Mouse (Mus musculus) brain, embryonic 14.5 days (tissue): Measurements from ENCODE around the gene Gpc1.

Experiments
- CTCF ChIP-seq: fragments of 200-500 bp; IDR thresholded peaks from 2 replicates; pipeline ENCODE4 v1.5.1; 2012; ENCODE audit warnings: inconsistent platforms, mild to moderate bottlenecking, moderate library complexity, borderline replicate concordance; ENCODE audit not compliant: insufficient read depth, insufficient read length; ENCODE audit errors: extremely low read depth
- POLR2A ChIP-seq: fragments of 200-500 bp; IDR thresholded peaks from 2 replicates; pipeline ENCODE4 v1.6.1; 2012; ENCODE audit warnings: mild to moderate bottlenecking, inconsistent platforms, borderline replicate concordance; ENCODE audit not compliant: poor library complexity, insufficient read depth, insufficient read length, severe bottlenecking; ENCODE audit errors: extremely low read depth

DNA sequence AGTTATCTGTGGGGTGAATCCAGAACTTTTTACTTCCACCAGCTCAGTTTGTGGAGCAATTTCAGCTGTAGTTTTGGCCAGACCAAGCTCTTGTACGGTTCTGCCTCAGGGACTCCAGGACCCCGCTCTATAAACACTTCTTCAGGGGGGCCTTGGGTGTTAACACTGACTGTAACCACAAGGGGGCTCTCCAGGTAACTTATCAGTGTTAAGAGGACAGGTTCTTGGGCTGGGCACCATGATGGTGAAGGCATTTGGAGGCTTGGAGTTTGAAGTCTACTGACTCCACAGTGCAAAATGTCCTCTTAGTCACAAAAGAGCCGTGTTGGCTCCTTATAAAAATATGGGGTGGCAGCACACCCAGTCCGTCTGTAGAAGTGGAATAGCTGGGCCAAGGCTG is 77.6 kb downstream of the Gpc1 start:
- TF ChIP-seq CTCF (peak; percentile 52; the same call in 1 of the 2 replicates), POLR2A (no peak)
